Mouse (Mus musculus): ENCODE data around the gene Lactbl1. TPM values are rescaled to one million over a fixed set of nuclear protein-coding genes. Genes with fewer than 3 reads are reported as not detected.

Gene Lactbl1
- polyA plus RNA-seq, 1 experiment from 2014 or later = not detected

DNA sequence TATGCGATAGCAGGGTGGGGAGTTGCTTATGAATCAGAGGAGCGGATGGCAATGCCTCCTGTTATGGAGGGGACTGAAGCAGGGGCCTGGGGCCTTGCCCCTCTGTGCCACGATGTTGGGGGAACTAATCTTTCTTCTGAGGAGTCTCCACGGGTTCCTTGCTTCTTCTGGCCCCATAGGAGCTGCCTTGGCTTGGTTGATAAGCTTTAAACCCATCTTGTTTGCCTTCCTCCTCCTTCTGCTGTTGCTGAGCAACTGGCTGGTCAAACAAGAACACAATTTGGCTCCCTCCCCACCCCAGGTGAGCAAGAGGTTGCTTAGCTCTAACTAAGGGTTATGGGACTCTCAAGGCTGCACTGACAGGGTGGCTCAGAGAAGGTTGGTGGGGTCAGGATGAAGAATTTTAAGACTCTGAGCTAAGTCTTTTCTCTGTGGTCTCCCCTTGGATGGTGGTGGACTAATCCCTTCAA lies 12.0 kb upstream of the Lactbl1 start, which contains the start of gene Tex46:
Tex46 (plus strand) TSS at position 51 of the 470 bp plus-strand sequence.
- no peak for DNase-seq
- no peak within 1 kb of the TSS for H3K9ac ChIP-seq
- no peaks in the 10 kb centered on the region for H3K27me3 ChIP-seq (ENCODE audit: insufficient read depth, low read length)
- WGBS = 52% methylated on average over 4 of the region's 4 CpGs
- no peak within 1 kb of the TSS for H3K27ac ChIP-seq (ENCODE audit: low read depth)
- no peak for TF ChIP-seq CTCF (IDR thresholded peaks at IDR 0.05; ENCODE audit: low read depth)
- H3K4me3 ChIP-seq (ENCODE audit: low read depth, low read length) = no peak within 1 kb of the TSS
- H3K36me3 ChIP-seq (ENCODE audit: insufficient read depth) = no peaks in the 10 kb centered on the region
- H3K4me1 ChIP-seq (ENCODE audit: insufficient read depth) = no peaks in the 10 kb centered on the region
- no peaks in the 10 kb centered on the region for H3K9me3 ChIP-seq (ENCODE audit: low read depth, low read length)
- ATAC-seq (ENCODE audit: insufficient read depth) = no peak
- H3K4me2 ChIP-seq = no peak within 1 kb of the TSS

GRCm38 (mm10) chr4:136613657-136614056 lies 8.8 kb upstream of the Lactbl1 start:
- no peaks in the 10 kb centered on the region for H3K36me3 ChIP-seq (ENCODE audit: insufficient read depth)
- H3K4me3 ChIP-seq (ENCODE audit: low read depth, low read length) = no peak overlapping the region
- no peaks in the 10 kb centered on the region for H3K4me1 ChIP-seq (ENCODE audit: insufficient read depth)
- H3K27ac ChIP-seq (ENCODE audit: low read depth) = no peak overlapping the region
- 48% methylated on average over 7 of the region's 7 CpGs for WGBS
- H3K4me2 ChIP-seq = no peak overlapping the region
- ATAC-seq (ENCODE audit: insufficient read depth) (no peak), DNase-seq (peak; percentile 15)
- H3K9me3 ChIP-seq (ENCODE audit: low read depth, low read length) = no peaks in the 10 kb centered on the region
- TF ChIP-seq CTCF (IDR thresholded peaks at IDR 0.05; ENCODE audit: low read depth) = no peak
- H3K27me3 ChIP-seq (ENCODE audit: insufficient read depth, low read length) = no peaks in the 10 kb centered on the region
- H3K9ac ChIP-seq = no peak overlapping the region

GRCm38 (mm10) chr4:136621336-136621735 lies 1.1 kb upstream of the Lactbl1 start:
- no peak for ATAC-seq (ENCODE audit: insufficient read depth)
- H3K4me3 ChIP-seq (ENCODE audit: low read depth, low read length) = no peak overlapping the region
- no peak overlapping the region for H3K9ac ChIP-seq
- H3K27me3 ChIP-seq (ENCODE audit: insufficient read depth, low read length) = peaks cover 3% of the 10 kb centered on the region; the same call in 1 of the 2 replicates
- H3K9me3 ChIP-seq (ENCODE audit: low read depth, low read length) = no peaks in the 10 kb centered on the region
- H3K4me1 ChIP-seq (ENCODE audit: insufficient read depth) = no peaks in the 10 kb centered on the region
- DNase-seq = peak; percentile 88
- H3K36me3 ChIP-seq (ENCODE audit: insufficient read depth) = no peaks in the 10 kb centered on the region
- no peak overlapping the region for H3K27ac ChIP-seq (ENCODE audit: low read depth)
- no peak overlapping the region for H3K4me2 ChIP-seq
- TF ChIP-seq CTCF (IDR thresholded peaks at IDR 0.05; ENCODE audit: low read depth) = peak; percentile 88
- 0% methylated on average over 1 of the region's 1 CpGs for WGBS

GRCm38 (mm10) chr4:136621956-136622355 lies 465 bp upstream of the Lactbl1 start:
- Histone ChIP-seq H3K9me3 (ENCODE audit: low read depth, low read length) (no peaks in the 10 kb centered on the region), H3K4me1 (ENCODE audit: insufficient read depth) (no peaks in the 10 kb centered on the region), H3K4me3 (ENCODE audit: low read depth, low read length) (no peak overlapping the region), H3K9ac (no peak overlapping the region), H3K36me3 (ENCODE audit: insufficient read depth) (no peaks in the 10 kb centered on the region), H3K27ac (ENCODE audit: low read depth) (no peak overlapping the region), H3K27me3 (ENCODE audit: insufficient read depth, low read length) (peaks cover 3% of the 10 kb centered on the region; the same call in 1 of the 2 replicates), H3K4me2 (no peak overlapping the region)
- WGBS = 55% methylated on average over 5 of the region's 5 CpGs
- ATAC-seq (ENCODE audit: insufficient read depth) = no peak
- no peak for TF ChIP-seq CTCF (IDR thresholded peaks at IDR 0.05; ENCODE audit: low read depth)
- no peak for DNase-seq

- peaks cover 3% of the 10 kb centered on the region; the same call in 1 of the 2 replicates for H3K27me3 ChIP-seq (ENCODE audit: insufficient read depth, low read length)
- WGBS = 70% methylated on average over 6 of the region's 6 CpGs
- H3K9ac ChIP-seq = no peak overlapping the region
- H3K4me3 ChIP-seq (ENCODE audit: low read depth, low read length) = no peak overlapping the region
- no peaks in the 10 kb centered on the region for H3K4me1 ChIP-seq (ENCODE audit: insufficient read depth)
- H3K36me3 ChIP-seq (ENCODE audit: insufficient read depth) = no peaks in the 10 kb centered on the region
- no peaks in the 10 kb centered on the region for H3K9me3 ChIP-seq (ENCODE audit: low read depth, low read length)
- H3K4me2 ChIP-seq = no peak overlapping the region
- TF ChIP-seq CTCF (IDR thresholded peaks at IDR 0.05; ENCODE audit: low read depth) = no peak
- DNase-seq (no peak), ATAC-seq (ENCODE audit: insufficient read depth) (no peak)
- H3K27ac ChIP-seq (ENCODE audit: low read depth) = no peak overlapping the region
Observed at GRCm38 (mm10) chr4:136626590-136626989, 4.2 kb downstream of the Lactbl1 start.

- Histone ChIP-seq H3K27ac (ENCODE audit: low read depth) (no peak overlapping the region), H3K4me2 (no peak overlapping the region), H3K9ac (no peak overlapping the region), H3K27me3 (ENCODE audit: insufficient read depth, low read length) (peaks cover 3% of the 10 kb centered on the region; the same call in 1 of the 2 replicates), H3K4me1 (ENCODE audit: insufficient read depth) (no peaks in the 10 kb centered on the region), H3K4me3 (ENCODE audit: low read depth, low read length) (no peak overlapping the region), H3K9me3 (ENCODE audit: low read depth, low read length) (no peaks in the 10 kb centered on the region), H3K36me3 (ENCODE audit: insufficient read depth) (no peaks in the 10 kb centered on the region)
- DNase-seq (peak; percentile 70), ATAC-seq (ENCODE audit: insufficient read depth) (peak; percentile 60; the same call in 1 of the 2 replicates)
- 78% methylated on average over 11 of the region's 11 CpGs for WGBS
- no peak for TF ChIP-seq CTCF (IDR thresholded peaks at IDR 0.05; ENCODE audit: low read depth)
Observed at GRCm38 (mm10) chr4:136631237-136631994, 9.0 kb downstream of the Lactbl1 start.

GRCm38 (mm10) chr4:136635995-136636394 lies 13.6 kb downstream of the Lactbl1 start:
- no peak overlapping the region for H3K9ac ChIP-seq
- H3K9me3 ChIP-seq (ENCODE audit: low read depth, low read length) = no peaks in the 10 kb centered on the region
- H3K27me3 ChIP-seq (ENCODE audit: insufficient read depth, low read length) = peaks cover 22% of the 10 kb centered on the region
- no peak overlapping the region for H3K27ac ChIP-seq (ENCODE audit: low read depth)
- no peaks in the 10 kb centered on the region; the same call in 1 of the 2 replicates for H3K4me1 ChIP-seq (ENCODE audit: insufficient read depth)
- H3K4me2 ChIP-seq = no peak overlapping the region
- DNase-seq (no peak), ATAC-seq (ENCODE audit: insufficient read depth) (no peak)
- H3K36me3 ChIP-seq (ENCODE audit: insufficient read depth) = no peaks in the 10 kb centered on the region
- H3K4me3 ChIP-seq (ENCODE audit: low read depth, low read length) = no peak overlapping the region
- peak; percentile 11; the same call in 1 of the 2 replicates for TF ChIP-seq CTCF (IDR thresholded peaks at IDR 0.05; ENCODE audit: low read depth)

Measured in lung, embryonic 14.5 days (tissue).